Mouse (Mus musculus): ENCODE measurements around the gene Panx1. TPM values are rescaled to one million over a fixed set of nuclear protein-coding genes. Genes with fewer than 3 reads are reported as not detected.
A peak's percentile ranks its signal among the peaks of the same experiment; 100 is the strongest.

Gene Panx1
- polyA plus RNA-seq, 2 experiments = 2.8 to 4.7 TPM

- Histone ChIP-seq H3K27me3 (ENCODE audit: control insufficient read depth, insufficient read depth, low read length) (no peaks in the 10 kb centered on the region), H3K4me2 (ENCODE audit: low read depth) (no peak overlapping the region), H3K9me3 (ENCODE audit: control insufficient read depth, low read length) (no peaks in the 10 kb centered on the region), H3K9ac (replicated peaks) (no peak overlapping the region), H3K4me3 (ENCODE audit: insufficient read depth in 1 of 2, low read depth in 2 of 2, low read length in 2 of 2) (no peak overlapping the region), H3K4me1 (replicated peaks; ENCODE audit: control insufficient read depth in 2 of 2, insufficient read depth in 2 of 2, low read length in 1 of 2) (no peaks in the 10 kb centered on the region), H3K36me3 (replicated peaks; ENCODE audit: control insufficient read depth, insufficient read depth, low read depth) (no peaks in the 10 kb centered on the region), H3K27ac (no peak overlapping the region)
- 68% methylated on average over 1 of the region's 1 CpGs for WGBS (ENCODE audit: insufficient replicate concordance)
- no peak for DNase-seq (ENCODE audit: low read depth in 3 of 3, low spot score in 3 of 3)
- no peak for ATAC-seq (ENCODE audit: insufficient read depth)
- no peak for TF ChIP-seq CTCF (IDR thresholded peaks at IDR 0.05; ENCODE audit: low read depth)
- TF ChIP-seq EP300 (IDR thresholded peaks at IDR 0.05; ENCODE audit: low read depth) = no peak
These were observed 56.5 kb downstream of the Panx1 start for GRCm38 (mm10) chr9:14988606-14989293.

- 44% methylated on average over 3 of the region's 3 CpGs for WGBS (ENCODE audit: insufficient replicate concordance)
- H3K36me3 ChIP-seq (replicated peaks; ENCODE audit: control insufficient read depth, insufficient read depth, low read depth) = no peaks in the 10 kb centered on the region
- H3K4me2 ChIP-seq (ENCODE audit: low read depth) = no peak overlapping the region
- DNase-seq (ENCODE audit: low read depth in 3 of 3, low spot score in 3 of 3) = no peak
- no peaks in the 10 kb centered on the region for H3K9me3 ChIP-seq (ENCODE audit: control insufficient read depth, low read length)
- H3K27me3 ChIP-seq (ENCODE audit: control insufficient read depth, insufficient read depth, low read length) = no peaks in the 10 kb centered on the region
- no peaks in the 10 kb centered on the region for H3K4me1 ChIP-seq (replicated peaks; ENCODE audit: control insufficient read depth in 2 of 2, insufficient read depth in 2 of 2, low read length in 1 of 2)
- ATAC-seq (ENCODE audit: insufficient read depth) = no peak
- H3K9ac ChIP-seq (replicated peaks) = no peak overlapping the region
- H3K27ac ChIP-seq = no peak overlapping the region
- no peak overlapping the region for H3K4me3 ChIP-seq (ENCODE audit: insufficient read depth in 1 of 2, low read depth in 2 of 2, low read length in 2 of 2)
- no peak for TF ChIP-seq EP300 (IDR thresholded peaks at IDR 0.05; ENCODE audit: low read depth)
- TF ChIP-seq CTCF (IDR thresholded peaks at IDR 0.05; ENCODE audit: low read depth) = no peak
These were observed 62.1 kb downstream of the Panx1 start for GRCm38 (mm10) chr9:14983141-14983540.

DNA sequence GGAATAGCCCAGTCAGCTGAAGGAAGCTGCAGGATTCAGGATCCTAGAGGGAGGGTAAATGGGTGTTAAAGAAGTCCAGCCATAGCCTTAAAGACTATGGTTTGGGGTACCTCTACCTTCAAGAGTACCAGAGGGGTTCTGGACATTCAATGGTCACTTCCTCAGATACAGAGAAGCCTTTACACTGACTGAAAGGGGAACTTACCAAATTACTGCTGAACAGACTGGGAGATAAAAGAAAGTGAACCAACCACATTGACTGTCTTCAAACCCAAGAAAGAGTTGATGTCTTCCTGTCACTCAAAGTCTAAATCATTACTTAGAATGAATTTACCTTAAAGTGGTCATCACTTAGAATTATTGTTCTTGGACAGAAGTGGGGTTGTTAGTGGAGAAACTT lies 62.6 kb downstream of the Panx1 start:
- no peak overlapping the region for H3K27ac ChIP-seq
- TF ChIP-seq EP300 (IDR thresholded peaks at IDR 0.05; ENCODE audit: low read depth) (no peak), CTCF (IDR thresholded peaks at IDR 0.05; ENCODE audit: low read depth) (no peak)
- H3K4me2 ChIP-seq (ENCODE audit: low read depth) = no peak overlapping the region
- H3K9ac ChIP-seq (replicated peaks) = no peak overlapping the region
- no peaks in the 10 kb centered on the region for H3K36me3 ChIP-seq (replicated peaks; ENCODE audit: control insufficient read depth, insufficient read depth, low read depth)
- no peaks in the 10 kb centered on the region for H3K9me3 ChIP-seq (ENCODE audit: control insufficient read depth, low read length)
- no peaks in the 10 kb centered on the region for H3K27me3 ChIP-seq (ENCODE audit: control insufficient read depth, insufficient read depth, low read length)
- no peaks in the 10 kb centered on the region for H3K4me1 ChIP-seq (replicated peaks; ENCODE audit: control insufficient read depth in 2 of 2, insufficient read depth in 2 of 2, low read length in 1 of 2)
- DNase-seq (ENCODE audit: low read depth in 3 of 3, low spot score in 3 of 3) (no peak), ATAC-seq (ENCODE audit: insufficient read depth) (no peak)
- no peak overlapping the region for H3K4me3 ChIP-seq (ENCODE audit: insufficient read depth in 1 of 2, low read depth in 2 of 2, low read length in 2 of 2)

GRCm38 (mm10) chr9:14981539-14982155 lies 63.6 kb downstream of the Panx1 start:
- H3K9me3 ChIP-seq (ENCODE audit: control insufficient read depth, low read length) = no peaks in the 10 kb centered on the region
- H3K36me3 ChIP-seq (replicated peaks; ENCODE audit: control insufficient read depth, insufficient read depth, low read depth) = no peaks in the 10 kb centered on the region
- no peak overlapping the region for H3K27ac ChIP-seq
- H3K4me3 ChIP-seq (ENCODE audit: insufficient read depth in 1 of 2, low read depth in 2 of 2, low read length in 2 of 2) = no peak overlapping the region
- no peaks in the 10 kb centered on the region for H3K4me1 ChIP-seq (replicated peaks; ENCODE audit: control insufficient read depth in 2 of 2, insufficient read depth in 2 of 2, low read length in 1 of 2)
- ATAC-seq (ENCODE audit: insufficient read depth) (no peak), DNase-seq (ENCODE audit: low read depth in 3 of 3, low spot score in 3 of 3) (no peak)
- TF ChIP-seq EP300 (IDR thresholded peaks at IDR 0.05; ENCODE audit: low read depth) (no peak), CTCF (IDR thresholded peaks at IDR 0.05; ENCODE audit: low read depth) (no peak)
- no peak overlapping the region for H3K9ac ChIP-seq (replicated peaks)
- WGBS (ENCODE audit: insufficient replicate concordance) = 61% methylated on average over 4 of the region's 4 CpGs
- no peak overlapping the region for H3K4me2 ChIP-seq (ENCODE audit: low read depth)
- H3K27me3 ChIP-seq (ENCODE audit: control insufficient read depth, insufficient read depth, low read length) = no peaks in the 10 kb centered on the region

GRCm38 (mm10) chr9:14974251-14975232 lies 70.7 kb downstream of the Panx1 start:
- H3K4me1 ChIP-seq (replicated peaks; ENCODE audit: control insufficient read depth in 2 of 2, insufficient read depth in 2 of 2, low read length in 1 of 2) = peaks cover 24 to 33% of the 10 kb centered on the region in 2 experiments
- DNase-seq (ENCODE audit: low read depth in 3 of 3, low spot score in 3 of 3) = no peak
- H3K4me3 ChIP-seq (ENCODE audit: insufficient read depth in 1 of 2, low read depth in 2 of 2, low read length in 2 of 2) = no peak overlapping the region
- 62% methylated on average over 6 of the region's 6 CpGs for WGBS (ENCODE audit: insufficient replicate concordance)
- no peak for ATAC-seq (ENCODE audit: insufficient read depth)
- H3K9ac ChIP-seq (replicated peaks) = no peak overlapping the region
- H3K27me3 ChIP-seq (ENCODE audit: control insufficient read depth, insufficient read depth, low read length) = no peaks in the 10 kb centered on the region
- peak overlapping the region; percentile 53 for H3K27ac ChIP-seq
- no peaks in the 10 kb centered on the region for H3K9me3 ChIP-seq (ENCODE audit: control insufficient read depth, low read length)
- H3K4me2 ChIP-seq (ENCODE audit: low read depth) = peak overlapping the region; percentile 61
- TF ChIP-seq CTCF (IDR thresholded peaks at IDR 0.05; ENCODE audit: low read depth) = no peak
- TF ChIP-seq EP300 (IDR thresholded peaks at IDR 0.05; ENCODE audit: low read depth) = no peak
- H3K36me3 ChIP-seq (replicated peaks; ENCODE audit: control insufficient read depth, insufficient read depth, low read depth) = no peaks in the 10 kb centered on the region

Data from liver, embryonic 14.5 days (tissue).